Mouse (Mus musculus): Measurements from ENCODE around the gene Atp5c1.

- TF ChIP-seq POLR2A (IDR thresholded peaks at IDR 0.05; ENCODE audit: control insufficient read depth, low read depth, low read length): no peak
- no peak for TF ChIP-seq CTCF (IDR thresholded peaks at IDR 0.05; ENCODE audit: control insufficient read depth, insufficient read depth, insufficient replicate concordance, low read depth, low read length)
Measured at GRCm38 (mm10) chr2:10126122-10126521, 45.8 kb upstream of the Atp5c1 start.
